Mouse (Mus musculus) monocyte, adult 2 months (primary cell): ENCODE measurements around the gene Csmd2.

Experiments used
- DNase-seq, 2 experiments: peaks; one replicate each; pipeline ENCODE4 v3.0.0; 2022; ENCODE audit warnings: low spot score in 2 of 2, low read depth in 1 of 2

The Csmd2 gene

GRCm38 (mm10) chr4:128326755-128327154, 339.1 kb downstream of the Csmd2 start:
- no peak for DNase-seq

GRCm38 (mm10) chr4:128327421-128327820, 339.8 kb downstream of the Csmd2 start:
- DNase-seq = no peak

- DNase-seq = no peak
Measured at GRCm38 (mm10) chr4:128330519-128330918, 342.9 kb downstream of the Csmd2 start.

- DNase-seq = no peak
Measured at GRCm38 (mm10) chr4:128340457-128340856, 352.8 kb downstream of the Csmd2 start.

- DNase-seq = no peak
Measured at GRCm38 (mm10) chr4:128341315-128341714, 353.7 kb downstream of the Csmd2 start.

GRCm38 (mm10) chr4:128342208-128342607, 354.6 kb downstream of the Csmd2 start:
- no peak for DNase-seq

GRCm38 (mm10) chr4:128358751-128359150, 371.1 kb downstream of the Csmd2 start:
- no peak for DNase-seq

GRCm38 (mm10) chr4:128365851-128366250, 378.2 kb downstream of the Csmd2 start:
- DNase-seq = no peak

- no peak for DNase-seq
Measured at GRCm38 (mm10) chr4:128368088-128368487, 380.4 kb downstream of the Csmd2 start.

GRCm38 (mm10) chr4:128371766-128372165, 384.1 kb downstream of the Csmd2 start:
- DNase-seq = no peak

GRCm38 (mm10) chr4:128373196-128373595, 385.5 kb downstream of the Csmd2 start:
- DNase-seq = no peak

GRCm38 (mm10) chr4:128374051-128374450, 386.4 kb downstream of the Csmd2 start:
- DNase-seq = no peak

- DNase-seq = no peak
Measured at GRCm38 (mm10) chr4:128378946-128379345, 391.3 kb downstream of the Csmd2 start.

GRCm38 (mm10) chr4:128381331-128381730, 393.7 kb downstream of the Csmd2 start:
- no peak for DNase-seq

GRCm38 (mm10) chr4:128383800-128384199, 396.1 kb downstream of the Csmd2 start:
- no peak for DNase-seq

GRCm38 (mm10) chr4:128391484-128391883, 403.8 kb downstream of the Csmd2 start:
- DNase-seq = no peak

GRCm38 (mm10) chr4:128392279-128392678, 404.6 kb downstream of the Csmd2 start:
- DNase-seq = no peak

- DNase-seq = no peak
Measured at GRCm38 (mm10) chr4:128393864-128394263, 406.2 kb downstream of the Csmd2 start.

GRCm38 (mm10) chr4:128396616-128397015, 409.0 kb downstream of the Csmd2 start:
- DNase-seq = no peak

GRCm38 (mm10) chr4:128397804-128398203, 410.1 kb downstream of the Csmd2 start:
- no peak for DNase-seq

- no peak for DNase-seq
Measured at GRCm38 (mm10) chr4:128398948-128399347, 411.3 kb downstream of the Csmd2 start.

- DNase-seq = no peak
Measured at GRCm38 (mm10) chr4:128400016-128400415, 412.4 kb downstream of the Csmd2 start.

- no peak for DNase-seq
Measured at GRCm38 (mm10) chr4:128401591-128401990, 413.9 kb downstream of the Csmd2 start.

GRCm38 (mm10) chr4:128402706-128403105, 415.0 kb downstream of the Csmd2 start:
- DNase-seq = no peak
